Mouse (Mus musculus) liver, embryonic 14.5 days (tissue): ENCODE data around the gene Marc2. TPM values are rescaled to one million over a fixed set of nuclear protein-coding genes. Genes with fewer than 3 reads are reported as not detected.

ENCODE experiments used
- ATAC-seq: fragments of 200-750 bp; cut with Nextera tagmentation; 2 replicates; pipeline ENCODE4 v1.8.0; 2017; ENCODE audit warnings: moderate number of reproducible peaks, mild to moderate bottlenecking, moderate library complexity; ENCODE audit not compliant: insufficient read depth
- DNase-seq, 3 experiments: peaks; one replicate each; pipeline ENCODE4 v3.0.0-alpha.2; 2012 to 2013; ENCODE audit warnings: low read depth in 3 of 3, low spot score in 3 of 3
- H3K27ac ChIP-seq: fragments of 300-500 bp; sonication (generic); 2 replicates; pipeline ENCODE4 v1.5.1; 2014; ENCODE audit warnings: moderate library complexity, mild to moderate bottlenecking, control low read depth, inconsistent platforms
- H3K27me3 ChIP-seq: fragments of 300-500 bp; sonication (generic); 2 replicates; pipeline ENCODE4 v1.6.1; 2014; ENCODE audit warnings: mild to moderate bottlenecking, low read length, moderate library complexity; ENCODE audit not compliant: control insufficient read depth, insufficient read depth
- H3K36me3 ChIP-seq: fragments of 300-500 bp; sonication (generic); replicated peaks from 2 replicates; pipeline ENCODE4 v1.6.1; 2014; ENCODE audit warnings: low read depth; ENCODE audit not compliant: control insufficient read depth, insufficient read depth
- H3K4me1 ChIP-seq, 2 experiments: fragments of 200-500 bp in 1 of 2; fragments of 300-500 bp in 1 of 2; sonication (generic) in 1 of 2; replicated peaks; 2 replicates each; pipeline ENCODE4 v1.6.1; 2012 to 2014; ENCODE audit warnings: antibody characterized with exemption in 1 of 2, inconsistent platforms in 1 of 2, low read length in 1 of 2; ENCODE audit not compliant: control insufficient read depth in 2 of 2, insufficient read depth in 2 of 2
- H3K4me2 ChIP-seq: fragments of 300-500 bp; sonication (generic); 2 replicates; pipeline ENCODE4 v1.6.1; 2014; ENCODE audit warnings: low read depth, mild to moderate bottlenecking, control low read depth, moderate library complexity
- H3K4me3 ChIP-seq, 2 experiments: fragments of 200-500 bp in 1 of 2; fragments of 300-500 bp in 1 of 2; sonication (generic) in 1 of 2; 2 replicates each; pipeline ENCODE4 v1.5.1; 2012 to 2014; ENCODE audit warnings: low read depth in 2 of 2, low read length in 2 of 2, mild to moderate bottlenecking in 2 of 2, control low read depth in 1 of 2, inconsistent platforms in 1 of 2, moderate library complexity in 1 of 2; ENCODE audit not compliant: insufficient read depth in 1 of 2
- H3K9ac ChIP-seq: fragments of 300-500 bp; sonication (generic); replicated peaks from 2 replicates; pipeline ENCODE4 v1.6.1; 2014; ENCODE audit warnings: mild to moderate bottlenecking, control low read depth, moderate library complexity
- H3K9me3 ChIP-seq: fragments of 300-500 bp; sonication (generic); 2 replicates; pipeline ENCODE4 v1.6.1; 2016; ENCODE audit warnings: low read length, mixed read lengths; ENCODE audit not compliant: control insufficient read depth
- CTCF ChIP-seq: IDR thresholded peaks from 2 replicates; pipeline ENCODE4 v1.5.1; 2016; ENCODE audit warnings: antibody characterized with exemption, low read depth, control low read depth
- EP300 ChIP-seq: IDR thresholded peaks from 2 replicates; pipeline ENCODE4 v1.6.1; 2016; ENCODE audit warnings: antibody characterized with exemption, low read depth
- WGBS: fragments of 180-500 bp; shearing (Covaris S2); extraction: QIAGEN DNeasy Blood & Tissue Kit; methylation state at CpG from one replicate; pipeline ENCODE4 v1.1.7; 2014; ENCODE audit not compliant: insufficient replicate concordance; 5-methylcytosine and 5-hydroxymethylcytosine counted together
- polyA plus RNA-seq, 2 experiments: library from polyadenylated mRNA; depleted of rRNA in 1 of 2; stranded (reverse) in 1 of 2; unstranded in 1 of 2; fragments of >200 nt; fragmentation: Nextera tagmentation in 1 of 2; extraction: Ambion mirVana in 1 of 2; gene quantifications; 2 replicates each; pipeline versions ENCODE4 v1.2.1 to v1.2.3; 2012 to 2014

Marc2 gene
- polyA plus RNA-seq, 2 experiments = 58.6 to 227 TPM

GRCm38 (mm10) chr1:184781286-184782160 is 64.7 kb downstream of the Marc2 start:
- peak overlapping the region; percentile 62 for H3K27ac ChIP-seq
- peak; percentile 69 for TF ChIP-seq EP300
- no peak for TF ChIP-seq CTCF
- H3K27me3 ChIP-seq = no peaks in the 10 kb centered on the region
- H3K9ac ChIP-seq = no peak overlapping the region
- no peak overlapping the region for H3K4me3 ChIP-seq
- H3K36me3 ChIP-seq = no peaks in the 10 kb centered on the region
- peaks cover 7 to 34% of the 10 kb centered on the region in 2 experiments for H3K4me1 ChIP-seq
- DNase-seq = no peak
- ATAC-seq = peak; percentile 84
- WGBS = 20% methylated on average over 10 of the region's 10 CpGs
- no peaks in the 10 kb centered on the region for H3K9me3 ChIP-seq
- H3K4me2 ChIP-seq = peak overlapping the region; percentile 1; the same call in 1 of the 2 replicates

GRCm38 (mm10) chr1:184778157-184778556 is 68.1 kb downstream of the Marc2 start:
- H3K4me1 ChIP-seq = peaks cover 7 to 34% of the 10 kb centered on the region in 2 experiments
- no peak overlapping the region for H3K9ac ChIP-seq
- ATAC-seq (no peak), DNase-seq (no peak)
- H3K36me3 ChIP-seq = no peaks in the 10 kb centered on the region
- no peak overlapping the region for H3K4me3 ChIP-seq
- 72% methylated on average over 6 of the region's 6 CpGs for WGBS
- H3K27ac ChIP-seq = no peak overlapping the region
- no peak for TF ChIP-seq CTCF
- no peak for TF ChIP-seq EP300
- H3K9me3 ChIP-seq = no peaks in the 10 kb centered on the region
- no peak overlapping the region for H3K4me2 ChIP-seq
- H3K27me3 ChIP-seq = no peaks in the 10 kb centered on the region

GRCm38 (mm10) chr1:184777061-184777795 is 69.0 kb downstream of the Marc2 start:
- peaks cover 7 to 28% of the 10 kb centered on the region in 2 experiments for H3K4me1 ChIP-seq
- H3K36me3 ChIP-seq = no peaks in the 10 kb centered on the region
- no peak overlapping the region for H3K4me2 ChIP-seq
- DNase-seq (no peak), ATAC-seq (no peak)
- TF ChIP-seq CTCF (peak; percentile 36), EP300 (no peak)
- no peak overlapping the region for H3K4me3 ChIP-seq
- H3K27ac ChIP-seq = no peak overlapping the region
- H3K9ac ChIP-seq = no peak overlapping the region
- WGBS = 30% methylated on average over 22 of the region's 22 CpGs
- H3K27me3 ChIP-seq = no peaks in the 10 kb centered on the region
- H3K9me3 ChIP-seq = no peaks in the 10 kb centered on the region

GRCm38 (mm10) chr1:184775289-184775688 is 71.0 kb downstream of the Marc2 start:
- ATAC-seq (no peak), DNase-seq (no peak)
- Histone ChIP-seq H3K27me3 (no peaks in the 10 kb centered on the region), H3K4me3 (no peak overlapping the region), H3K9me3 (no peaks in the 10 kb centered on the region), H3K4me2 (no peak overlapping the region), H3K27ac (no peak overlapping the region), H3K4me1 (peaks cover 0 to 18% of the 10 kb centered on the region in 2 experiments; a peak in 2 of 4 replicates), H3K9ac (no peak overlapping the region), H3K36me3 (no peaks in the 10 kb centered on the region)
- 59% methylated on average over 9 of the region's 9 CpGs for WGBS
- TF ChIP-seq EP300 (no peak), CTCF (no peak)

- no peaks in the 10 kb centered on the region for H3K36me3 ChIP-seq
- DNase-seq = no peak
- H3K9ac ChIP-seq = no peak overlapping the region
- TF ChIP-seq CTCF = no peak
- TF ChIP-seq EP300 = no peak
- H3K27me3 ChIP-seq = no peaks in the 10 kb centered on the region
- WGBS = 8% methylated on average over 9 of the region's 9 CpGs
- H3K4me3 ChIP-seq = no peak overlapping the region
- no peak overlapping the region for H3K4me2 ChIP-seq
- H3K9me3 ChIP-seq = no peaks in the 10 kb centered on the region
- no peak overlapping the region for H3K27ac ChIP-seq
- H3K4me1 ChIP-seq = peaks cover 0 to 10% of the 10 kb centered on the region in 2 experiments; a peak in 2 of 4 replicates
- peak; percentile 16; the same call in 1 of the 2 replicates for ATAC-seq
These were observed 74.4 kb downstream of the Marc2 start for GRCm38 (mm10) chr1:184771891-184772249.
